Mouse (Mus musculus) limb, embryonic 13.5 days (tissue): ENCODE data around the gene Ube2o. TPM values are rescaled to one million over a fixed set of nuclear protein-coding genes. Genes with fewer than 3 reads are reported as not detected.

ENCODE experiments used
- ATAC-seq: fragments of 200-750 bp; cut with Nextera tagmentation; 2 replicates; pipeline ENCODE4 v1.8.0; 2017; ENCODE audit warnings: low read depth, moderate number of reproducible peaks, moderate TSS enrichment; ENCODE audit not compliant: low FRiP score
- H3K27ac ChIP-seq: fragments of 300-500 bp; sonication (generic); 2 replicates; pipeline ENCODE4 v1.5.1; 2015; ENCODE audit warnings: inconsistent platforms, mild to moderate bottlenecking, moderate library complexity
- H3K27me3 ChIP-seq: fragments of 300-500 bp; sonication (generic); 2 replicates; pipeline ENCODE4 v1.6.1; 2015; ENCODE audit warnings: mild to moderate bottlenecking, inconsistent platforms
- H3K36me3 ChIP-seq: fragments of 300-500 bp; sonication (generic); 2 replicates; pipeline ENCODE4 v1.6.1; 2015; ENCODE audit warnings: inconsistent platforms, mild to moderate bottlenecking, moderate library complexity
- H3K4me1 ChIP-seq: fragments of 300-500 bp; sonication (generic); 2 replicates; pipeline ENCODE4 v1.6.1; 2015; ENCODE audit warnings: inconsistent platforms
- H3K4me2 ChIP-seq: fragments of 300-500 bp; sonication (generic); replicated peaks from 2 replicates; pipeline ENCODE4 v1.6.1; 2015; ENCODE audit warnings: inconsistent platforms, mild to moderate bottlenecking, moderate library complexity
- H3K4me3 ChIP-seq: fragments of 300-500 bp; sonication (generic); 2 replicates; pipeline ENCODE4 v1.5.1; 2015; ENCODE audit warnings: moderate library complexity, mild to moderate bottlenecking, inconsistent platforms
- H3K9ac ChIP-seq: fragments of 300-500 bp; sonication (generic); 2 replicates; pipeline ENCODE4 v1.6.1; 2015; ENCODE audit warnings: mild to moderate bottlenecking, inconsistent platforms
- H3K9me3 ChIP-seq: fragments of 300-500 bp; sonication (generic); 2 replicates; pipeline ENCODE4 v1.6.1; 2016; ENCODE audit warnings: inconsistent platforms
- WGBS: fragments of 180-500 bp; shearing (Covaris S2); methylation state at CpG from one replicate; pipeline ENCODE4 v1.1.7; 2015; 5-methylcytosine and 5-hydroxymethylcytosine counted together
- polyA plus RNA-seq: library from polyadenylated mRNA; unstranded; fragments of >200 nt; fragmentation: Nextera tagmentation; extraction: Ambion mirVana; gene quantifications from 2 replicates; pipeline ENCODE4 v1.2.1, GENCODE M21; 2015

Gene Ube2o
- polyA plus RNA-seq, 1 experiment from 2014 or later, result 10.3 TPM

DNA sequence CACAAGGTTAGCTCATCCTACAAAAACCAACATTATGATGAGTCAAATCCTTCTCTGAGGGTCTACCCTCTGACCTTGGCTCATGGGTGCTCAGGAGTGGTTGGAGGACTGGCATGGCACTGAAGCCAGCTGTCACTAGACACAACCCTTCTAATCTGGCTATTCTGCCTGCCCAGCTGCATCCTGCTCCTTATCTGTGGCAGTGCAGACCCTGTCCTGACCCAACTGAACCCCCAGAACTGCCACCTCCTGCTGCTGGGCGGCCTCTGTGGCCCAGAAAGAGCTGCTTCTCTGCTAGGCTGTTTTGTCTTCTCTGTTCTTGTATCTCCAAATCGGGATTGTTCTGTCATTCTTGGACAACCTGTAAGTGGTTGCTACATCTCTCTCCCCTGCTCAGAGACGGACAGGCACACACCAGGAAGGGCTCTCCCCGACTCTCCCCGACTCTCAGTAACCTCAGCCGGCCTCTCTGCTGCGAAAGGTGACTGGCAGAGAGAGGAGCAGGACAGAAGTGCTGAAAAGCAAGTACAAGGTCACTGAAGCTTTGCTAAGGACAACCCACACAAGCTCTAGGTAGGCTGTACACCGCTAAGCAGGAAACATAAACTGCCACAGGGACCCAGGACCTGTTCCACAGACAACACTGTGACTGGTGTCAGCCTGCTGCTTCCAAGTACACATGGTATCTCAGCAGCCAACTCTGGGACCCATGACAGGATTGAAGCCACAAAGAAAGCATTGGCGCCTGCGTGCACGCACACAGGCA is 31.8 kb downstream of the Ube2o start:
- ATAC-seq, result no peak
- H3K27ac ChIP-seq, result no peak overlapping the region
- H3K4me2 ChIP-seq, result no peak overlapping the region
- H3K36me3 ChIP-seq, result peaks cover 46% of the 10 kb centered on the region
- no peak overlapping the region for H3K9ac ChIP-seq
- H3K4me3 ChIP-seq, result no peak overlapping the region
- WGBS, result 89% methylated on average over 11 of the region's 11 CpGs
- H3K27me3 ChIP-seq, result no peaks in the 10 kb centered on the region
- H3K9me3 ChIP-seq, result no peaks in the 10 kb centered on the region
- H3K4me1 ChIP-seq, result peaks cover 32% of the 10 kb centered on the region

DNA sequence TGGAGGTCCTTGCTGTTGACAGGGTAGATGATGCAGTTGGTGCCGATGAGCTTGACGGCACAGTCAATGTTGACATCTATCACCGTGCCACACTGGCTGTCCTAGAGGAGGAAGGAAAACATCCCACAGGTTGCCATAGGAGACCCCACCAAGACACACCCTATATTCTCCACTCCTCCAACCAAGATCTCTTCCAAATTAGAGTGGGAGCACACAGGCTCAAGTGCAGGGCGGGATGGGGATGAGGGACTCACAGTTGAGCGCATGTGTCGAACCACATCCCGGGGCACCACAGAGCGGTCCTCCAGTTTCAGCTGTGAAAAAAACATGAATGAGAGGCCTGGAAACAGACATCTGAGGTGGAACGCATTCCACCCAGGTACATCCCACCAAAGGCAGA is 32.5 kb downstream of the Ube2o start:
- no peak overlapping the region for H3K4me2 ChIP-seq
- no peak overlapping the region for H3K27ac ChIP-seq
- peaks cover 53% of the 10 kb centered on the region for H3K36me3 ChIP-seq
- 94% methylated on average over 9 of the region's 9 CpGs for WGBS
- no peak for ATAC-seq
- no peak overlapping the region for H3K4me3 ChIP-seq
- no peaks in the 10 kb centered on the region for H3K9me3 ChIP-seq
- no peaks in the 10 kb centered on the region for H3K27me3 ChIP-seq
- no peak overlapping the region for H3K9ac ChIP-seq
- peaks cover 29% of the 10 kb centered on the region for H3K4me1 ChIP-seq

DNA sequence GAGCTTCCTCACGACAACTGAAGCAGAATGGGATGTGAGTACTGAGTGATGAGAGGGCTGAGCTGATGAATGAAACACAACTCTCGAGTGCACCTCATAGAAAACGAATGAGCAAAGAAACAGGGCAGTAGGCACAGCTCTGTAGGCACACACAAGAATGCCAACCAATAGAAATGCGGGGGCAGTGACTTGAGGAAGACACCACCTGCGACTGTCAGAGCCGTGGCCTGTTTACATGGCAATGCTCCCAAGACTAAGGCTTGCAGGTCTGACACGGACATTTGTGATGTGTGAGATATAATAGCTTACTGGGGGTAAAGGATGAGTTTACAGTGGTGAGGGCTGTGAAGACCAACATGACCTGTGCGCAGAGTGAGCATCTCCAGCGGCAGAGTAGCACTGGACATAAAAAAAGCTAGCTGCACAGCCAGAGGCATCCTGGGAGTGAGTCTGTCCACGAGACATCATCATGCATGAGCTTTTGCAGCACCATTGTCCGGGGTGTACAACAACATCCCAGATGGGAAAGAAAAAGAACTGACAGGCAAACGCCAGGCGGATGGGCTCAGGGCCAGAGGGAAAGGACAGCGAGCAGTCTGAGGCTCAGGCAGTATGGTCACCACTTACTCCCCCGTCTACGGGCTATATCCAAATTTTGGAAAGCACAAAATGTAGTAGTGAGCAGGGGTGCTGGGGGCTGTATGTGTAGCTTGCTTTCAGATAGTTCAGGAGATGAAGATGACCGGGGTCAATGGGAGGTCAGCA is 33.8 kb downstream of the Ube2o start:
- peaks cover 25% of the 10 kb centered on the region for H3K4me1 ChIP-seq
- no peak overlapping the region for H3K9ac ChIP-seq
- WGBS, result 91% methylated on average over 17 of the region's 17 CpGs
- no peaks in the 10 kb centered on the region for H3K9me3 ChIP-seq
- peaks cover 63% of the 10 kb centered on the region for H3K36me3 ChIP-seq
- no peak overlapping the region for H3K4me2 ChIP-seq
- no peak for ATAC-seq
- H3K27ac ChIP-seq, result no peak overlapping the region
- H3K4me3 ChIP-seq, result no peak overlapping the region
- H3K27me3 ChIP-seq, result no peaks in the 10 kb centered on the region

DNA sequence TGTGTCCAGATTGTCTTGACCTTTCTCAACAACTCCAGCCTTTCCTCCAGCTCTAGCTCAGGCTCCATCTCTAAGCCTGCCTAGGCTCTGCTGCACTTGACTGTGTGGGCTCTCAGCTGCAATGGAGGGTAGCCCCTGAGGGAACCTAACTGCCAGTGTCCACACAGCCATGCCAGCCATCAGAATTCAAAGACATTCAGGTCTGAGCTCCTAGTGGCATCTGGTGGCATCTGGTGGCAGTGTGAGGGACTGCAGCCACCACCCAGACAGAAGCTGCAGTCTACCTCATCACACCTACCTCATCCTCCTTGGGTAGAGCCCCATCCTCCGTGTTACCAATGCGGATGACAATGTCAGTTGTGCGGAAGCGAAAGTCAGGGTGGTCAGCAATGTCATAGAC is 38.1 kb downstream of the Ube2o start:
- Histone ChIP-seq H3K4me2 (no peak overlapping the region), H3K9ac (no peak overlapping the region), H3K36me3 (peaks cover 100% of the 10 kb centered on the region), H3K4me1 (no peaks in the 10 kb centered on the region), H3K4me3 (no peak overlapping the region), H3K27ac (no peak overlapping the region), H3K9me3 (no peaks in the 10 kb centered on the region), H3K27me3 (no peaks in the 10 kb centered on the region)
- no peak for ATAC-seq
- WGBS, result 86% methylated on average over 4 of the region's 4 CpGs

DNA sequence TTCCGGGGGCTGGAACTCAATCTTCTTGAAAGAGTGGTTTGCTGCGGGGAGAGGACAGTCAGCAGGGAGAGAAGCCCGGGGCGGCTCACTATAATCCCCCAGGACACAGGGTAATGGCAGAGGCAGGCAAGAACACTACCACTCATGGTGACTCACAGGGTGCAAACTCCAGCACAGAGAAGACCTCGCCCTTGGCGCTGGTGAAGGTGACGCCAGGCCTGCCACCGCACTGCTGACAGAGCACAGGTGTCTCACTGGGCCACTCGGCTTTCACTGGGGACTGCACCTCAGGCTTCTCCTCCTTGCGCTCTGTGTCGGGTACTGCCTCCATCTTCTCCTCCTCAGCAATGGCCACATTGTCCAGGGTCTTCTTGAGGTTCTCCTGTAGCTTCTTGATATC is 40.1 kb downstream of the Ube2o start:
- H3K9me3 ChIP-seq, result no peaks in the 10 kb centered on the region
- no peak overlapping the region for H3K27ac ChIP-seq
- WGBS, result 95% methylated on average over 11 of the region's 11 CpGs
- H3K9ac ChIP-seq, result no peak overlapping the region
- no peaks in the 10 kb centered on the region for H3K4me1 ChIP-seq
- H3K4me2 ChIP-seq, result no peak overlapping the region
- H3K4me3 ChIP-seq, result no peak overlapping the region
- ATAC-seq, result no peak
- peaks cover 88% of the 10 kb centered on the region for H3K36me3 ChIP-seq
- H3K27me3 ChIP-seq, result no peaks in the 10 kb centered on the region

DNA sequence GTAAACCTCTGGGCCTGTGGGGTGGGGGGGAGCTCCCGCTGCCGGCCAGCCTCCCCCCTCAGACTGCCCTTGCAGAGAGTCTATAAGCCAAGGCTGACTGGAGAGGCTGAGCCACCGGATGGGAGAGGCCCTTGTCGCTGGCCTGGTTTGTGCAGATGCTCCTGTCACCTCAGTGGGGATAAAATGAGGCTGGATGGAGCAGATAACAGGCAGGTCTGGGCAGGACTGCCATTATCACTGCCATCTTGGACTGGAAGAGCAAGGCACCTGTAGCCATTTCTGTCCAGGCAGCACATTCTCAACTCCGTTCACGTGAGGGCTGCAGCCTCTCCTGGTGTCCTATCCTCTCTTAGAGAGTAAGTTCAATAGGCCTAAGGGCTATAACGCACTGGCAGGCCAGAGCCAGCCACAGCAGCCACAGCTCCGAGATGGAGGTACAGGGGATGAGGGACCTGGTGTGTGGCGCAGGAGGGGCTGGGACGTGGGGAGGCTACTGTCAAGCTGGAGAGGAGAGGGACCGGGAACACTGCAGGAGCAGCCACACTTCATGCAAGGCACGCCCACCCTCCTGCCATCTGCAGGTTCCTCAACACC is 43.0 kb downstream of the Ube2o start:
- Histone ChIP-seq H3K27me3 (peaks cover 26% of the 10 kb centered on the region), H3K9me3 (no peaks in the 10 kb centered on the region), H3K4me3 (no peak overlapping the region), H3K4me1 (peaks cover 10% of the 10 kb centered on the region), H3K9ac (no peak overlapping the region), H3K36me3 (peaks cover 59% of the 10 kb centered on the region), H3K27ac (no peak overlapping the region), H3K4me2 (no peak overlapping the region)
- 77% methylated on average over 12 of the region's 12 CpGs for WGBS
- ATAC-seq, result no peak

DNA sequence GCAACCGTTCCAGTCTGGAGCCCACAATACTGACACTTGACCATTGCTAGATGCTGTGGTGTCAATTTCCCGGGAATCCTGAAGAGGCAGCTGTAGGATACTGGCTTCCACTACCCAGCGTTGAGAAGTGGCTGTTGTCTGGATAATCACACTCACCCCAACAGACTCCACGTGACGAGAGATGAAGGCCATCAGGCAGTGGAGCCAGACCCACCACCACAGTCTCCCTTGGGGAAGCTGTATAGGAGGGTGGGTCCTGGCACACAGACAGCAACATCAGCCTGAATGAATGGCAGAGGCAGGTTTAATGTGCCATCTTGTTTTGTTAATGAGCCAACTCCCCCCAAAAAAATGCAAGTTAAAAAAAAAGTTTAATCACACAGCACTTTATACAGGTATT is 43.9 kb downstream of the Ube2o start:
- WGBS, result 81% methylated on average over 5 of the region's 5 CpGs
- H3K9me3 ChIP-seq, result no peaks in the 10 kb centered on the region
- no peak for ATAC-seq
- peaks cover 50% of the 10 kb centered on the region for H3K36me3 ChIP-seq
- H3K4me1 ChIP-seq, result peaks cover 18% of the 10 kb centered on the region
- no peak overlapping the region for H3K9ac ChIP-seq
- peaks cover 35% of the 10 kb centered on the region for H3K27me3 ChIP-seq
- no peak overlapping the region for H3K4me2 ChIP-seq
- no peak overlapping the region for H3K4me3 ChIP-seq
- H3K27ac ChIP-seq, result no peak overlapping the region

DNA sequence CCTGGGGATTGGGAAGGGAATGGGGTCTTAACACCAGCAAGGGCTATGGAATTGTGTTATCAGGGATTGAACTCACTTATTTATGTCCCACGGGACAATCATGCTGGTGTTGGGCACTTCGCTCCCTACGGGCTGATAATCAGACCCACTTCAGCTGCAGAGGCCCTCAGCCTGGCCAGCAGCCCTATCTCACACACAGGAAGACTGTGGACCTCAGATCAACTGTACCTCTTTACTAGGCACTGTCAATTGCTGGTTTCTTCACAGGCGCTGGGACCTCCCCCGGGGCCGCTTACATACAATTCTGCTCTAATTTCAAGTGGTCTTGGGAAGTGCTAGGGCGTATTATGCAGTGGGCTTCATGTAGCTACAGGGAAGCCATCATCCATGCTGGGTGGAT is 44.6 kb downstream of the Ube2o start:
- WGBS, result 90% methylated on average over 7 of the region's 7 CpGs
- H3K27me3 ChIP-seq, result peaks cover 42% of the 10 kb centered on the region
- peaks cover 25% of the 10 kb centered on the region for H3K4me1 ChIP-seq
- H3K9me3 ChIP-seq, result no peaks in the 10 kb centered on the region
- ATAC-seq, result no peak
- H3K9ac ChIP-seq, result no peak overlapping the region
- no peak overlapping the region for H3K4me2 ChIP-seq
- peaks cover 43% of the 10 kb centered on the region for H3K36me3 ChIP-seq
- H3K27ac ChIP-seq, result no peak overlapping the region
- H3K4me3 ChIP-seq, result no peak overlapping the region

DNA sequence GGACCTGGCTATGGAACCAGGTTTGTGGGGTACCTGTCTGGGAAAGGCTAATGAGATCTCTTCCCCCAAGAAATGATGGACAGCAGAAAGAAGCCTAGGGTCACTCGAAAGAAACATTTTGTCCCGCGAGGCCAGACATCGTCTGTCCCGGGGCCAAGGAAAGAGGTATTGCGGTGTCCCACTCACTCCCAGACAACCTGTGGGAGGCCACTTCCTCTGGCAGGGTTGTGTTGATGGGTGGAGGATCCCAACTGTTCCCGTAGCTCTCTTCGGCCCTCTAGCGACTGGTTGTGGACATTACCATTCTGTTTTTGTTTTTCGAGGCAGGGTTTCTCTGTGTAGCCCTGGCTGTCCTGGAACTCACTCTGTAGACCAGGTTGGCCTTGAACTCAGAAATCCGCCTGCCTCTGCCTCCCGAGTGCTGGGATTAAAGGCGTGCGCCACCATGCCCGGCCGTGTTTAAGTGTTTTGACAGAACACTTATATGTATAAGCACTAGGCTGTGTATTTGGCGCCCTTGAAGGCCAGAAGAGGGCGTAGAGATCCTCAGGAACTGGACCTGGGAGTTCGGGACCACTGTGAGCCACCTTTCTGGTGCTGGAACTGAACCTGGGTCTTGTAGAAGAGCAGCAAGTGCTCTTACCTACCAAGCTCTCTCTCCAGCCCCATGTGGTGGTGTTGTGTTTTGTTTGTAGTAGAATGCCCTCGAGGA is 46.9 kb downstream of the Ube2o start:
- peak; percentile 48 for ATAC-seq
- WGBS, result 20% methylated on average over 20 of the region's 20 CpGs
- Histone ChIP-seq H3K27ac (no peak overlapping the region), H3K4me1 (peaks cover 43% of the 10 kb centered on the region), H3K4me3 (peak overlapping the region; percentile 59), H3K27me3 (peaks cover 65% of the 10 kb centered on the region), H3K4me2 (peak overlapping the region; percentile 99), H3K9ac (peak overlapping the region; percentile 67), H3K36me3 (peaks cover 19% of the 10 kb centered on the region), H3K9me3 (no peaks in the 10 kb centered on the region)

DNA sequence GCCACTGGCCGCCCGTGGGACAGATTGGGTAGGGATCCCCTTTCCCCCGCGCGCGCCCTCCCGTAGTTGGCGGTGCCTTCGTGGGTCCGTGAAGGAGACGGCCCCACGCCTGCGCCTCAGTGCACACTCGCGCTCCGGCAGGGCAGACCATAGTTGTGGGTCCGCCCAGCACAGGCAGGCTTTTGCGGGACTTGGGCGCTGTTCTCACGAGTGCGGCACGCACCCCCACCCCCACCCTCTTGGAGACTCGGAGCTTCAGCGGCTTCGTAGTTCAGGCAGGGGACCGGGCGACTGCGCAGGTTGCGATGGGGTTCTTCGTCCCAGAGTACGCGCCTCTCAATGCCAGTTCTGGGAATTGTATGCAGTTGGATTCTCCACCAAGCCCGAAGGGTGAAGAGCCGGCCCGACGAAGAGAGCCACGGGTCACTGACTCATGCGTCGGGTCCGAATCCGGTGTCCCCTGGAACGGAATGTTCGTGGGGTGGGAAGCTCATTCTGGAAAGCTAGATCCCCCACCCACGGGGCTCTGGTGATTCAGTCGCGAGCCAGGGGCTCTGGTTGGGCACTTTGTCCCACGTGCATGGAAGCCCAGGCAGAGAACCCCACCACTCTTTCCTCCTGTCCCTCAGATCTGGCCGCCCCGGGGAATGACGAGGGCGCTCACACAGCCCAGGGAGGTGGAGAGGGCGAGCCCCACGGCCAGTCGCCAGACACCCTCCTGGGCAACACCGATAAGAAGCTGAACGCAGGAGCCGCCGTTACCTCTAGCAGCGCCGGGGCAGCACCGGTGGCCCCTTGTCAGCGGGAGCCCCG is 47.7 kb downstream of the Ube2o start:
- H3K4me1 ChIP-seq, result peaks cover 43% of the 10 kb centered on the region
- peak overlapping the region; percentile 99 for H3K4me2 ChIP-seq
- peaks cover 65% of the 10 kb centered on the region for H3K27me3 ChIP-seq
- peaks cover 12% of the 10 kb centered on the region for H3K36me3 ChIP-seq
- H3K9me3 ChIP-seq, result no peaks in the 10 kb centered on the region
- H3K4me3 ChIP-seq, result peak overlapping the region; percentile 59
- peak; percentile 20; the same call in 1 of the 2 replicates for ATAC-seq
- WGBS, result under 1% methylated on average over 63 of the region's 63 CpGs
- peak overlapping the region; percentile 67 for H3K9ac ChIP-seq
- no peak overlapping the region for H3K27ac ChIP-seq

DNA sequence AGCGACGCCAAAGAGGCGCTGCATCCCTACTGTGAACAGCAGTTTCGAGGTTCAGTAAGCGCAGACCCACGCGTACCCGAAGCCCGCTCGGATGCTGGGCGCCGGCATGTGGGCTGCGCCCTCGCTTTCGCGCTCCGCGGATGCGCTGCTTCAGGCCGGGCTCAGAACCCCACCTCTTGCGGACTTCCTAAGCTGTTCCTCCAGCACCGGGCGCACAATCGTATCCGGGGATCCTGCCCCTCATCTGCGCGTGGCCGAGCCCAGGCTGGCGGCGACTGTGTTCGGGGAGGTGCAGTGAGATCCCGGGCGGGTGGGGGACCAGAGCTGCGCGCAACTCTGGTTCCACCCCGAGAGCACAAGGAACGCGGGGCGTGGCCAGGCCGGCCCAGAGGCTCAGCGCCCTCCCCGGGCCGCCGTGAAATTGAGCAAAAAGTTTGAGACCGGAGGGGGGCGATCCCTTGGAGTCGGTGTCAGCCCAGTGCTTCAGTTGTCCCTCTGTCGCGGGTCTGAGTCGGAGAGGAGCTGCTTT is 48.4 kb downstream of the Ube2o start:
- Histone ChIP-seq H3K27me3 (peaks cover 65% of the 10 kb centered on the region), H3K4me3 (peak overlapping the region; percentile 59), H3K36me3 (peaks cover 5% of the 10 kb centered on the region), H3K4me1 (peaks cover 43% of the 10 kb centered on the region), H3K27ac (no peak overlapping the region), H3K9me3 (no peaks in the 10 kb centered on the region), H3K9ac (peak overlapping the region; percentile 67), H3K4me2 (peak overlapping the region; percentile 99)
- ATAC-seq, result peak; percentile 51
- under 1% methylated on average over 50 of the region's 50 CpGs for WGBS
